Mouse (Mus musculus) bone marrow, adult 2 months (tissue): Measurements from ENCODE around the gene Exog.

Experiments used
- CTCF ChIP-seq: fragments of 200-500 bp; IDR thresholded peaks from 2 replicates; pipeline ENCODE4 v1.5.1; 2011; ENCODE audit warnings: low read length, control low read depth; ENCODE audit not compliant: control insufficient read depth, insufficient read depth
- POLR2A ChIP-seq: fragments of 200-500 bp; IDR thresholded peaks from 2 replicates; pipeline ENCODE4 v1.6.1; 2011; ENCODE audit warnings: low read depth, mild to moderate bottlenecking, control low read depth, low read length, borderline replicate concordance; ENCODE audit not compliant: control insufficient read depth

DNA sequence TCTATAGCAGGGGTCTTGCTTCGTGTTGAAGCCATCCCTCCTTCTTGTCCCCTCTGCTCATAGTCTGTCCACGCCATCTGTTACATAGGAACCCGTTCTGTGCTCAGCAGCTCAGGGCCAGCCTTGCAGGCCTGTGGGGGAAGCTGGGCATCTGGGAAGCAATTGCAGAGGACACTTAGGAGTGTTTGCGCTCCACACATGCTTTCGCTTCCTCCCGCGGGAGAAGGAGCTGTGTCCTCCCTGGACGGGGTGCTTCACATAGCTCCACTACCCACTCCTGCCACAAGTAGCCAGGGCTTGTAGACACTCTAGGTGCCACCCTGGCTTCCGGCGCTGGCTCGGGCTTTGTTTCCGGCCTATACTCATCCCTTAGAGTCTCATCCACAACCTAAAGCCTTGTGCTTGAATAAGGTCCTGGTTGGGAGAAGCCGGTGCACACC lies 18.7 kb upstream of the Exog start:
- TF ChIP-seq POLR2A, result no peak
- no peak for TF ChIP-seq CTCF
